Mouse (Mus musculus) CD4-positive, CD25-positive, alpha-beta regulatory T cell, adult 4 months (primary cell): ENCODE data around the gene Nrxn1. TPM values are rescaled to one million over a fixed set of nuclear protein-coding genes. Genes with fewer than 3 reads are reported as not detected.
"Not testable (repeated sequence)": the region's sequence is repeated elsewhere in the genome, so short reads cannot be mapped to it uniquely, and the experiment has no call there.

Source experiments
- ATAC-seq: one replicate; pipeline ENCODE4 v1.8.0; 2017
- polyA plus RNA-seq, 2 experiments: library from polyadenylated mRNA; unstranded; fragments of 100-300 nt; shearing (Covaris generic); gene quantifications; one replicate each; pipeline ENCODE4 v1.2.1; 2017

The Nrxn1 gene
- polyA plus RNA-seq, 2 experiments from 2014 or later = 0.34 TPM; not detected in 1

- no peak for ATAC-seq
Observed at GRCm38 (mm10) chr17:90569877-90570276, 523.0 kb downstream of the Nrxn1 start.

GRCm38 (mm10) chr17:90565186-90565585, 527.7 kb downstream of the Nrxn1 start:
- no peak for ATAC-seq

GRCm38 (mm10) chr17:90556376-90556775, 536.5 kb downstream of the Nrxn1 start:
- no peak for ATAC-seq

- ATAC-seq = no peak
Observed at GRCm38 (mm10) chr17:90550415-90550814, 542.5 kb downstream of the Nrxn1 start.

GRCm38 (mm10) chr17:90546806-90547205, 546.1 kb downstream of the Nrxn1 start:
- no peak for ATAC-seq

- ATAC-seq = no peak
Observed at GRCm38 (mm10) chr17:90544639-90545259, 548.1 kb downstream of the Nrxn1 start.

GRCm38 (mm10) chr17:90543986-90544638, 548.8 kb downstream of the Nrxn1 start:
- ATAC-seq = no peak

- ATAC-seq = no peak
Observed at GRCm38 (mm10) chr17:90531443-90531842, 561.4 kb downstream of the Nrxn1 start.

GRCm38 (mm10) chr17:90506026-90506425, 586.8 kb downstream of the Nrxn1 start:
- no peak for ATAC-seq

- not testable (repeated sequence) for ATAC-seq
Observed at GRCm38 (mm10) chr17:90503999-90504398, 588.9 kb downstream of the Nrxn1 start.

- ATAC-seq = no peak
Observed at GRCm38 (mm10) chr17:90501023-90501675, 591.7 kb downstream of the Nrxn1 start.

GRCm38 (mm10) chr17:90479531-90480250, 613.2 kb downstream of the Nrxn1 start:
- no peak for ATAC-seq

GRCm38 (mm10) chr17:90456748-90457147, 636.1 kb downstream of the Nrxn1 start:
- no peak for ATAC-seq

- ATAC-seq = no peak
Observed at GRCm38 (mm10) chr17:90455904-90456303, 637.0 kb downstream of the Nrxn1 start.

GRCm38 (mm10) chr17:90455409-90455775, 637.5 kb downstream of the Nrxn1 start:
- ATAC-seq = no peak

GRCm38 (mm10) chr17:90454738-90455408, 638.0 kb downstream of the Nrxn1 start:
- no peak for ATAC-seq

- ATAC-seq = no peak
Observed at GRCm38 (mm10) chr17:90454356-90454737, 638.5 kb downstream of the Nrxn1 start.

GRCm38 (mm10) chr17:90453280-90453679, 639.6 kb downstream of the Nrxn1 start:
- ATAC-seq = no peak

- no peak for ATAC-seq
Observed at GRCm38 (mm10) chr17:90452770-90453169, 640.1 kb downstream of the Nrxn1 start.

GRCm38 (mm10) chr17:90451384-90451783, 641.5 kb downstream of the Nrxn1 start:
- ATAC-seq = no peak

GRCm38 (mm10) chr17:90443067-90443466, 649.8 kb downstream of the Nrxn1 start:
- ATAC-seq = no peak

GRCm38 (mm10) chr17:90435836-90436235, 657.0 kb downstream of the Nrxn1 start:
- no peak for ATAC-seq

GRCm38 (mm10) chr17:90435371-90435770, 657.5 kb downstream of the Nrxn1 start:
- no peak for ATAC-seq
